Mouse (Mus musculus) adrenal gland, postnatal 25 days (tissue): ENCODE measurements around the gene Hhipl1. TPM values are rescaled to one million over a fixed set of nuclear protein-coding genes. Genes with fewer than 3 reads are reported as not detected.

Experiments
- DNase-seq: peaks from one replicate; pipeline ENCODE4 v3.0.0; 2021; ENCODE audit warnings: mixed read lengths
- total RNA-seq: library from RNA; stranded (reverse); gene quantifications from 2 replicates; pipeline ENCODE4 v1.2.3, GENCODE M21; 2021

The Hhipl1 gene
- total RNA-seq, 1 experiment from 2014 or later, result 0.67 TPM

- DNase-seq, result peak; percentile 84
Observed at GRCm38 (mm10) chr12:108363796-108364195, 57.7 kb downstream of the Hhipl1 start.

- peak; percentile 47 for DNase-seq
Observed at GRCm38 (mm10) chr12:108365340-108365739, 59.3 kb downstream of the Hhipl1 start.

- no peak for DNase-seq
Observed at GRCm38 (mm10) chr12:108365868-108366267, 59.8 kb downstream of the Hhipl1 start.

GRCm38 (mm10) chr12:108367909-108368308, 61.8 kb downstream of the Hhipl1 start:
- DNase-seq, result no peak

- DNase-seq, result no peak
Observed at GRCm38 (mm10) chr12:108368921-108369320, 62.9 kb downstream of the Hhipl1 start.

- DNase-seq, result peak; percentile 35
Observed at GRCm38 (mm10) chr12:108370596-108371428, 64.7 kb downstream of the Hhipl1 start, which contains the start of gene Eml1. TSS of gene Eml1 (plus strand) at chr12:108370957.

GRCm38 (mm10) chr12:108371429-108371765, 65.3 kb downstream of the Hhipl1 start:
- DNase-seq, result no peak

- DNase-seq, result no peak
Observed at GRCm38 (mm10) chr12:108372241-108372640, 66.2 kb downstream of the Hhipl1 start.

- DNase-seq, result no peak
Observed at GRCm38 (mm10) chr12:108373611-108374010, 67.5 kb downstream of the Hhipl1 start.

- DNase-seq, result no peak
Observed at GRCm38 (mm10) chr12:108374689-108375088, 68.6 kb downstream of the Hhipl1 start.

- DNase-seq, result no peak
Observed at GRCm38 (mm10) chr12:108378379-108379133, 72.5 kb downstream of the Hhipl1 start.

Other genes starting within 250 kb of the Hhipl1 start
- gene Setd3, start 127.0 kb upstream of the Hhipl1 start, total RNA-seq, result 122 and 130 TPM in 2 replicates
- 33.4 and 34.6 TPM in 2 replicates for gene Ccnk, start 126.7 kb upstream of the Hhipl1 start, total RNA-seq
- 19.4 and 19.9 TPM in 2 replicates for gene Ccdc85c, start 30.8 kb upstream of the Hhipl1 start, total RNA-seq
- 2.0 and 3.1 TPM in 2 replicates for gene Cyp46a1, start 28.1 kb downstream of the Hhipl1 start, total RNA-seq
- gene Eml1, start 64.7 kb downstream of the Hhipl1 start, total RNA-seq, result 15.5 and 20.6 TPM in 2 replicates
- gene Evl, start 248.4 kb downstream of the Hhipl1 start, total RNA-seq, result 49.6 and 55.2 TPM in 2 replicates